Mouse (Mus musculus): ENCODE results near the gene Ripply3. TPM values are rescaled to one million over a fixed set of nuclear protein-coding genes. Genes with fewer than 3 reads are reported as not detected.

Gene Ripply3
- 1.1 and 1.7 TPM in 2 replicates for polyA plus RNA-seq (2015; fragmentation: Nextera tagmentation; extraction: Ambion mirVana)

DNA sequence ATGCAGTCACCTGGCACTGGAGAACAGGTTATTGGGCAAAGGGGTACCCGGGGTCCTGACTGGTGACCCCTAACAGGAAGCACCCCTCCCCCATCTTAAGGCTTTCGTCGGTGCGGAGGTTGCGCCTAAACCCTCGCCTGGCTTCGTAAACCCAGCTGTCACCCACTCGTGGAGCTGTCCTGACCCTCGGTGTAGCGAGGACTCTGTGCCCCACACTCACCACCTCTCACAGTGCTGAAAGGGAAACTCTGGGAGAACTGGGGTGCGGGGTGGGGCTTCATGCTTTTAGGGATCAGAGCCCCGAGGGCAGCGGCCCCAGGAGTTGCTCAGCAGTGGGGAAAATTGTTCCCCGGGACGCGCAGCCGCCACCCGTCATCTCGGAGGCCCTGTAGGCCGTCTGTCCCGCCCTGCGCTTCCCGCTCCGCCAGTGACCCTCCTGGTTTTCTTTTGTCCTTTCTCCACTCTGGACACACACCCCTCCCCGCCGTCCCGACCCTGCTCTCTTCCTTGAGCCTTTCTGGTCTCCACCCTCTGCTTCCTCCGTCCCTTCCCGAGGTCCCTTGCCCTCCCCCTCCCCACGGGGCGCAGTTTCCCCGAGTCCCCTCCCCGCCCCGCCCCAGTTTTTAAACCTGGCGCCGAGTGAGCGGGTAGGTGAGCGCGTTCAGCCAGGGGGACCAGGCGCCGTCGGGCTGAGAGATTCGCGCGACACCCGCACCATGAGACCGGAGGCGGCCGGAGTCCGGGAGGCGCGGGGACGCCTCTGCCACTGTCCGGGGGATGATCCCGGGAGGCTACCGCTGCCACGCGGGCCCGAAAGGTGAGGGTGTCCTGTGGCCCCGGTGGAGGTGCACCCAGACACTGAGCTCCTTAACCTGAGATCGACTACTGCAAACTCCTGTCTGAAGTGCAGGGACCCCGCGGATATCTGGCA, at the start of gene Ripply3:
TSS of gene Ripply3 (plus strand) at position 640 of the 931 bp plus-strand sequence.
- Histone ChIP-seq H3K4me3 (peak within 1 kb of the TSS; percentile 37), H3K27ac (no peak within 1 kb of the TSS), H3K4me1 (peaks cover 23% of the 10 kb centered on the region), H3K4me2 (peak within 1 kb of the TSS; percentile 57), H3K36me3 (replicated peaks) (no peaks in the 10 kb centered on the region), H3K9ac (peak within 1 kb of the TSS; percentile 17; the same call in 1 of the 2 replicates), H3K27me3 (replicated peaks) (peaks cover 35% of the 10 kb centered on the region), H3K9me3 (no peaks in the 10 kb centered on the region)
- ATAC-seq (replicated peaks) = no peak
- WGBS = under 1% methylated on average over 63 of the region's 63 CpGs

- H3K27me3 ChIP-seq (replicated peaks) = no peaks in the 10 kb centered on the region
- no peak overlapping the region for H3K4me3 ChIP-seq
- no peak overlapping the region for H3K27ac ChIP-seq
- no peaks in the 10 kb centered on the region for H3K9me3 ChIP-seq
- no peak for ATAC-seq (replicated peaks)
- no peak overlapping the region for H3K9ac ChIP-seq
- peaks cover 3% of the 10 kb centered on the region for H3K4me1 ChIP-seq
- WGBS = 90% methylated on average over 3 of the region's 3 CpGs
- H3K4me2 ChIP-seq = no peak overlapping the region
- no peaks in the 10 kb centered on the region for H3K36me3 ChIP-seq (replicated peaks)
Measured at GRCm38 (mm10) chr16:94283972-94284371, 44.2 kb upstream of the Ripply3 start.

- ATAC-seq (replicated peaks) = no peak
- 86% methylated on average over 9 of the region's 9 CpGs for WGBS
- H3K27me3 ChIP-seq (replicated peaks) = no peaks in the 10 kb centered on the region
- H3K4me1 ChIP-seq = peaks cover 15% of the 10 kb centered on the region
- H3K4me2 ChIP-seq = no peak overlapping the region
- no peak overlapping the region for H3K9ac ChIP-seq
- H3K36me3 ChIP-seq (replicated peaks) = no peaks in the 10 kb centered on the region
- no peak overlapping the region for H3K4me3 ChIP-seq
- no peak overlapping the region for H3K27ac ChIP-seq
- H3K9me3 ChIP-seq = no peaks in the 10 kb centered on the region
Measured at GRCm38 (mm10) chr16:94287826-94288225, 40.4 kb upstream of the Ripply3 start.

DNA sequence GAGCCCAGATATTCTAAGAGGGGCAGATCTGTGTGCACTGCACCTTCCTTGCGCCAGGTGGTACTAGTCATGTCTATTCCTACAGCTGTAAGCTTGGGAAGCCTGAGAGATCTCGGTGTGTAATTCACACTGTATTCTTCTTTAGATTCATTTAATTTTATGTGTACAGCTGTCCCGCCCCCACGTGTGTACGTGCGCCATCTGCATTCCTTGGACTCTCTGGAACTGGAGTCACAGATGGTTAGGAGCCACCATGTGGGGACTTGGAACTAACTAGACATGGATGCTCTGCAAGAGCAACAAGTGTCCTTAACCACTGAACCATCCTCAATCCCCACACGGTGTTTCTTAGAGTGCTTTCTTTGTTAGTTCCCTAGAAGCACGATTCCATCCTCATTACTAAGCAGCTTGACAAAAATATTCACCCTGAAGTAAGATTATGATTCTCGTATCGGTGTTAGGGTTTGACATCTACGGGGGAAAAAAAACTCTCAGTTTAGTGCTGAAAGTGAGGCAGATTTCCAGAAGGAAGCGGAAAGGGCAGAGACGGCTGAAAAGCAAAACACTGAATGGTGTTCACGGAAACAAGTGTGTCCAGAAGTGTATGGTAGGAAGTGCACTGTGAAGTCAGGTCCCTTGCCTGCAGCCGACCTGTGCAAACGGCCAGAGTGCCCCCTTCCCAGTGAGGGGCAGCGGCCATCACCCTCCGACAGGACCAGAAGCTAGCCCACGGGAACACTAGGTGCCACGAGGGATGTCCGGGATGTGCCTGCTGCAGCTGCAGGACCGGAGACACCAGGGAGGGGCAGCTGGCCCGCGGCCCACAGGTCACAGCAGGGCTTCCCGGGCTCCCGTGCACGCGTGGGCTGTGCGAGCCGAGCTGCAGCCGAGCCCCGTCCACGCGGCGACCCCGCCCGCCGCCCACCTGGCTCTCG, 38.8 kb upstream of the Ripply3 start:
- no peaks in the 10 kb centered on the region for H3K27me3 ChIP-seq (replicated peaks)
- peak overlapping the region; percentile 77 for H3K9ac ChIP-seq
- H3K36me3 ChIP-seq (replicated peaks) = no peaks in the 10 kb centered on the region
- ATAC-seq (replicated peaks) = no peak
- peak overlapping the region; percentile 80 for H3K4me3 ChIP-seq
- peak overlapping the region; percentile 79 for H3K27ac ChIP-seq
- 10% methylated on average over 38 of the region's 39 CpGs for WGBS
- peaks cover 15% of the 10 kb centered on the region for H3K4me1 ChIP-seq
- H3K4me2 ChIP-seq = peak overlapping the region; percentile 97
- H3K9me3 ChIP-seq = no peaks in the 10 kb centered on the region

GRCm38 (mm10) chr16:94290073-94290999, 37.9 kb upstream of the Ripply3 start:
- Histone ChIP-seq H3K4me3 (peak overlapping the region; percentile 80), H3K27me3 (replicated peaks) (no peaks in the 10 kb centered on the region), H3K27ac (peak overlapping the region; percentile 79), H3K4me2 (peak overlapping the region; percentile 97), H3K9me3 (no peaks in the 10 kb centered on the region), H3K4me1 (peaks cover 15% of the 10 kb centered on the region), H3K9ac (peak overlapping the region; percentile 77), H3K36me3 (replicated peaks) (no peaks in the 10 kb centered on the region)
- ATAC-seq (replicated peaks) = peak; percentile 97
- WGBS = 6% methylated on average over 52 of the region's 52 CpGs

GRCm38 (mm10) chr16:94291141-94291540, 37.1 kb upstream of the Ripply3 start:
- Histone ChIP-seq H3K27ac (no peak overlapping the region), H3K4me1 (peaks cover 15% of the 10 kb centered on the region), H3K36me3 (replicated peaks) (no peaks in the 10 kb centered on the region), H3K4me3 (no peak overlapping the region), H3K9ac (no peak overlapping the region), H3K27me3 (replicated peaks) (no peaks in the 10 kb centered on the region), H3K9me3 (no peaks in the 10 kb centered on the region), H3K4me2 (no peak overlapping the region)
- no peak for ATAC-seq (replicated peaks)
- 78% methylated on average over 4 of the region's 4 CpGs for WGBS

DNA sequence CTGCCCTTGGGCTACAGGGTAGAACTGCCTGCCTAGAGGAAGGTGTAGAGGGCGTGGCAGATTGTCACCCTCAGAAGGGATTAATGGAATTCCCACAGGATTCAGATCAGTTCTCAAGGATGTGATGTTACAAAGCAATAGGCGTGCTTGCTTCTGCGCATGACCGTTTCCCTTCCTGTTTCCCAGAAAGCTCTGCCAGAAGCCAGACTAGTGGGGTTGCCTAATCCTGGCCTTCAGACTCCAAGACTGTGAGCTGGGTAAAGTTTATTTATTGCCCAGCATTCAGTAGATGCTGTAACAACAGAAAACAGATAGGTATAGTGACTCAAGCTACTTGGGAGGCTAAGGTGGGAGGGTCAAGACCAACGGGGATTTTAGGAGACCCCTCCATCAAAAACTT, 30.1 kb upstream of the Ripply3 start:
- ATAC-seq (replicated peaks) = no peak
- Histone ChIP-seq H3K9ac (no peak overlapping the region), H3K27ac (no peak overlapping the region), H3K4me3 (no peak overlapping the region), H3K9me3 (no peaks in the 10 kb centered on the region), H3K36me3 (replicated peaks) (no peaks in the 10 kb centered on the region), H3K27me3 (replicated peaks) (no peaks in the 10 kb centered on the region), H3K4me1 (peaks cover 12% of the 10 kb centered on the region), H3K4me2 (no peak overlapping the region)
- 88% methylated on average over 5 of the region's 5 CpGs for WGBS

DNA sequence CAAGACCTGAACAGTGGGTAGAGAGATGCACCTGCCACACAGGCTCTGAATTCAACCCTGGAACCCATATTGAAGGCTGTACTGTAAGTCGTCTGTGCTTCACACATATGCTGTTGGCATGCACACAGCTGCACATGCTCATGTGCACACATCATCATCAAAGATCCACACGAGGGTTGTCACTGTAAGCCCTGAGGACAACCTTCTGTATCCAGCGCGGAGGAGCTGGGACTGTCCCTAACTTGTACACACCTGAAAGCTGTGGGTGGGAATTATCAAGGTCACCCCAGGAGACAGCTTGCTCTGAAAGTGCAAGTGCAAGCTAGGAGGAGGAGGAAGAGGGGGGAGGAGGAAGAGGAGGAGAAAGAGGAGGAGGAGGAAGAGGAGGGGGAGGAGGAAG, 29.0 kb upstream of the Ripply3 start:
- Histone ChIP-seq H3K9ac (no peak overlapping the region), H3K4me1 (peaks cover 16% of the 10 kb centered on the region), H3K36me3 (replicated peaks) (no peaks in the 10 kb centered on the region), H3K4me3 (no peak overlapping the region), H3K4me2 (no peak overlapping the region), H3K9me3 (no peaks in the 10 kb centered on the region), H3K27me3 (replicated peaks) (no peaks in the 10 kb centered on the region), H3K27ac (no peak overlapping the region)
- 72% methylated on average over 4 of the region's 4 CpGs for WGBS
- no peak for ATAC-seq (replicated peaks)

GRCm38 (mm10) chr16:94301194-94301593, 27.0 kb upstream of the Ripply3 start:
- no peak overlapping the region for H3K4me3 ChIP-seq
- H3K9me3 ChIP-seq = no peaks in the 10 kb centered on the region
- no peaks in the 10 kb centered on the region for H3K27me3 ChIP-seq (replicated peaks)
- no peak overlapping the region for H3K4me2 ChIP-seq
- H3K9ac ChIP-seq = no peak overlapping the region
- H3K27ac ChIP-seq = no peak overlapping the region
- WGBS = 95% methylated on average over 4 of the region's 4 CpGs
- no peaks in the 10 kb centered on the region for H3K36me3 ChIP-seq (replicated peaks)
- peaks cover 16% of the 10 kb centered on the region for H3K4me1 ChIP-seq
- ATAC-seq (replicated peaks) = no peak

- ATAC-seq (replicated peaks) = no peak
- WGBS = 84% methylated on average over 5 of the region's 5 CpGs
- Histone ChIP-seq H3K4me1 (peaks cover 16% of the 10 kb centered on the region), H3K36me3 (replicated peaks) (no peaks in the 10 kb centered on the region), H3K9me3 (no peaks in the 10 kb centered on the region), H3K4me2 (no peak overlapping the region), H3K4me3 (no peak overlapping the region), H3K9ac (no peak overlapping the region), H3K27ac (no peak overlapping the region), H3K27me3 (replicated peaks) (no peaks in the 10 kb centered on the region)
Measured at GRCm38 (mm10) chr16:94301696-94302095, 26.5 kb upstream of the Ripply3 start.
